Mouse (Mus musculus) T-helper 2 cell (primary cell): Measurements from ENCODE around the gene Cd68.

Source experiments
- in situ Hi-C: fragments of 300-600 bp; cut with MboI, MseI; formaldehyde crosslinking; loops from one replicate; pipeline ENCODE4 v1.15.1; 2025; ENCODE audit warnings: high pct_unique_total_duplicates

Cd68 gene

GRCm38 (mm10) chr11:69695046-69695360 is 29.1 kb upstream of the Cd68 start:
- in situ Hi-C loops: no loop called here

- in situ Hi-C loops: no loop called here
Measured at GRCm38 (mm10) chr11:69693421-69693965, 27.5 kb upstream of the Cd68 start.

- in situ Hi-C loops: no loop called here
Measured at GRCm38 (mm10) chr11:69692863-69693262, 26.9 kb upstream of the Cd68 start.

- in situ Hi-C loops: no loop called here
Measured at GRCm38 (mm10) chr11:69692196-69692811, 26.4 kb upstream of the Cd68 start.

- in situ Hi-C loops: loop anchor here (5.0 kb wide), 1 partner anchor 32 kb away; no protein-coding TSS in a partner anchor
Measured at GRCm38 (mm10) chr11:69689891-69690290, 23.9 kb upstream of the Cd68 start.

- in situ Hi-C loops: loop anchor here (5.0 kb wide), 1 partner anchor 35 kb away; no protein-coding TSS in a partner anchor
Measured at GRCm38 (mm10) chr11:69687061-69687460, 21.1 kb upstream of the Cd68 start.

GRCm38 (mm10) chr11:69686377-69686776 is 20.4 kb upstream of the Cd68 start:
- in situ Hi-C loops: loop anchor here (5.0 kb wide), 1 partner anchor 36 kb away; no protein-coding TSS in a partner anchor

- in situ Hi-C loops: loop anchor here (5.0 kb wide), 1 partner anchor 37 kb away; no protein-coding TSS in a partner anchor
Measured at GRCm38 (mm10) chr11:69685526-69686148, 19.7 kb upstream of the Cd68 start, which contains the start of gene Tnfsf13. TSS of gene Tnfsf13 (minus strand) at chr11:69685784.

- in situ Hi-C loops: loop anchor here (5.0 kb wide), 1 partner anchor 37 kb away; no protein-coding TSS in a partner anchor
Measured at GRCm38 (mm10) chr11:69684936-69685335, 19.0 kb upstream of the Cd68 start.

- in situ Hi-C loops: no loop called here
Measured at GRCm38 (mm10) chr11:69684128-69684745, 18.3 kb upstream of the Cd68 start.

GRCm38 (mm10) chr11:69683576-69683975 is 17.6 kb upstream of the Cd68 start:
- in situ Hi-C loops: no loop called here

GRCm38 (mm10) chr11:69682840-69683533 is 17.0 kb upstream of the Cd68 start:
- in situ Hi-C loops: no loop called here

GRCm38 (mm10) chr11:69682209-69682839 is 16.4 kb upstream of the Cd68 start:
- in situ Hi-C loops: no loop called here

GRCm38 (mm10) chr11:69681314-69682208 is 15.6 kb upstream of the Cd68 start, which contains the start of gene Senp3:
TSS of gene Senp3 (minus strand) at chr11:69682084.
- in situ Hi-C loops: no loop called here

- in situ Hi-C loops: no loop called here
Measured at GRCm38 (mm10) chr11:69680136-69680855, 14.3 kb upstream of the Cd68 start.

- in situ Hi-C loops: no loop called here
Measured at GRCm38 (mm10) chr11:69679144-69679543, 13.2 kb upstream of the Cd68 start.

GRCm38 (mm10) chr11:69672211-69672706 is 6.3 kb upstream of the Cd68 start, which contains the start of gene Eif4a1:
TSS of gene Eif4a1 (minus strand) at chr11:69672423.
- in situ Hi-C loops: no loop called here

- in situ Hi-C loops: no loop called here
Measured at GRCm38 (mm10) chr11:69671726-69672124, 5.8 kb upstream of the Cd68 start.
